Mouse (Mus musculus) urinary bladder, postnatal 25 days (tissue): Measurements from ENCODE around the gene Card10.
"Not testable (repeated sequence)": the region's sequence is repeated elsewhere in the genome, so short reads cannot be mapped to it uniquely, and the experiment has no call there.

Experiments
- DNase-seq: peaks from one replicate; pipeline ENCODE4 v3.0.0; 2022; ENCODE audit warnings: low spot score

Gene Card10

DNA sequence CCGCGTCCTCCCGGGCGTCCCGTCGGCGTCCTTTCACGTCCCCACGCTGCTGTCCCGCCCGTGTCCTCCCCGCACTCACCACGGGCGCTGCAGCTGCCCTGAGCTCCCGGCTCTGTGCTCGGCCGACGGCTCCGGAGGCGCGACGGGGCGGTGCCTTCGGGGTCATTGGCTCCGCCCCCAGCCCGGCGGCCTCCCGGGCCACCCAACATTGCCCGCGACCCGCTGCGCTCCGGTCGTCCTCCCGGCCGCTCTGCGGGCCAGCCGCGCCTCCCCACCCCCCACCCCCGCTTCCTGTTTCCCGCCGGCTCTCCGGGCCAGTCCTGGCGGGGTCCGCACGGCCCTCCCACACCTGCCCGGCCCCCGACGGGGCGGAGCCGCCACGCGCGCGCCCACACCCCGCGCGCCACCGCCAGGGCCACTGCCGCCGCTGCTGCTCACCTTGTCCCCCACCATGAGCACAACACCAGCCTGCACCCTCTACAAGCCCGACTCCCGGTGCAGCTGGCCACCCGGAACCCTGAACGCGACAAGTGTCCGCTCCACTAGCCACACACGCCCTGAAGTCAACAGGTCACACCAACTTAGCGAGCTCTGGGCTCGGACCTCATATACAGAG, at the start of gene Card10:
Card10 (minus strand) TSS at position 267 of the 616 bp plus-strand sequence.
- peak; percentile 41 for DNase-seq

DNA sequence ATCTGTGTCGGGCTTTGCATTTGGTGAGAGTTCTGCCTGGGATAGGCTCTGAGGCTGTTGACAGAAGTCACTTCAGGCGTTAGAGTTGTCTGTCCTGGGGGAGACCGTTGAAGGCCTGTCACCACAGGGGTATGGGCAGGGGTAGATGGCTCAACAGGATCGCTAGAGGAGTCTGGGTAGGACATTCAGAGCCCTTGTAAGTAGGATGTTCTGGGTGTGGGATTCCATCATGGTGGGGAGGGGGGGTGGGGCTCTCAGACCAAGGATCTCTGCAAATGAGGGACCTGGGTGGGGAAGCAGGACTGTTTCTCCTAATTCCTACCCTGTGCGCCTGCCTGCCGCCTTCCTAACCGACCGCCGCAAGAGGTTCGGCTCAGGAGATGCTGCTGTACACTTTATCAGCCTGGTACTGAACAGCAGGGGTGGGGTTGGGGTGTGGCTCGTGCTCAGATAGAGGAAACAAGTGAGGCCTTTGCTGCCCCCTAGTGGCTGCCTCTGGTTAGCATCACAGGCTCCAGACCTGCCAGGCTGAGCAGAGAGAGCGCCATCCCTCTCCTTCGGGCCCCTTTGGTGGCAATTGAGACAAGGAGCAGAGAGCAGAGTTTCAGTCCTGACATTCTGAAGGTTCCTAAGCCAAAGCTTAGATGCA, 48.8 kb upstream of the Card10 start:
- peak; percentile 94 for DNase-seq

DNA sequence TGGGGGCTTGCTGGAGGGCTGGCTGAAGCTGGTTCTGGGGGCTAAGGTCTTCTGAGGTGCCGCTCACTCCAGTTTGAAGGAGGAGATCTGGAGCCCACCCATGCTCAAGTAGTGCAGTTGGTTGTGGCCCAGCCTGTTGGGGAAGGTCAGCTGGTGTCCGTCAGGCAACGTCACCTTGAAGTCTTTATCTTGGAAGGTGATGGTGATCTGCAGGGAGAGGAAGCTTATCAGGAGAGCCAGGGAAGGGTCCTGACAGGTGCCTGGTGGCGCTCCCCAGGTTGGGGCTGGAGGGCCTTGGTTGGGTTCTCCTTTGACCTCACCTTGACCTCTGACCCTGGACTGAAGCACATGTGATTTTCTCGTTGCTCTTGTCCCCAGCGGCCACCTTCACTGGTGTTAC, 48.1 kb upstream of the Card10 start:
- DNase-seq, result no peak

DNA sequence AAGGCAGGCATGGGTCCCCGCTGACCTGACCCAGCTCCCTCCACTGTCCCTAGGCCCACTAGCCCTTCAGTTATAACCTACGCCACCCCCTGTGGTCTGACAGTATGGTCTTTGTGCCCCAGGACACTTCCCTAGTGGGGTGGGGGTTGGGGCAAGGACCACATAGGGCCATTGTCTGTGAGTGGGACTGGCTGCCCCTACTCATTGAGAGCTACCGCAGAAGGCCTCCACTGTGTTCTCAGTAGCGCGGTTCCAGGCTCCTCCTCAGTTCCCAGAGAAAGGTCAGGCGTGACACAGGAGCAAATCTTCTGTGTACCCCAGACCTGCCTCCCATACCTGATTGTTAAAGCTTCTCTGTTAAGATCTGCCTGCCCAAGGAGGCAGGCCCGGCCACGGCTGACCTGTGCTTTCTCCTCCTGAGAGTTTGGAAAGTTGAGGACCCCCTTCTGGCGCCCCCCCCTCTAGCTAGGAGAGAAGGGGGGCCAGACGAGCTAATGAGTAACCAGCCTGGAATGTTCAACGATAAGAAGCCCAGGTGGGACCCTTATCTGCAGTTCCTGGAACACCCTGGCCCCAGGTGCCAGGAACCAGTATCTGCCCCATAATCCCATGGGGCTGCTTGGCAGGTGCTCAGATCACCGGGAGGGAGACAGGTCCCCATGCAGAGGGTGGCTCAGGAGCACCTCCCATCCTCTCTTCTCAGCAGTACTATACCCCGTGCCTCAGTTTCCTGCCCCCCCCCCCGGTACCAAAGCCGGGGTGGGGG, 47.4 kb upstream of the Card10 start:
- DNase-seq, result no peak

DNA sequence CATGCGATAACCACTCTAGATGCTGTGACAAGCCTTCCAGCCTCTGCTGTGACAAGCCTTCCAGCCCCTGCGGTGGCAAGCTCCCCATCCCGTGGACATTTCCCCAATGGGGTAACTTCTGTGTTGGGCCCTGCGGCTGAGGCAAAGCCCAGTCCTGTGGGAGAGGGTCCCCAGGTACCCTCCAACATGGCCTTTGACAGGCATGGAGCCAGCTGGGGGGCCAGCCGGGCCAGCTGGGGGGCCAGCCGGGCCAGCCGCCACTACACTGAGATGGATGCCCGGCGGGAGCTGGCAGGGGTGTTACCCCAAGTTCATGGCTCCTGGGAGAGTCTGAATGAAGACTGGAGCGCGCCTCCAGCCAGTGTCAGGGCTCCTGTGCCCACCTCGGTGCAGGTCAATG, 46.6 kb upstream of the Card10 start:
- no peak for DNase-seq

DNA sequence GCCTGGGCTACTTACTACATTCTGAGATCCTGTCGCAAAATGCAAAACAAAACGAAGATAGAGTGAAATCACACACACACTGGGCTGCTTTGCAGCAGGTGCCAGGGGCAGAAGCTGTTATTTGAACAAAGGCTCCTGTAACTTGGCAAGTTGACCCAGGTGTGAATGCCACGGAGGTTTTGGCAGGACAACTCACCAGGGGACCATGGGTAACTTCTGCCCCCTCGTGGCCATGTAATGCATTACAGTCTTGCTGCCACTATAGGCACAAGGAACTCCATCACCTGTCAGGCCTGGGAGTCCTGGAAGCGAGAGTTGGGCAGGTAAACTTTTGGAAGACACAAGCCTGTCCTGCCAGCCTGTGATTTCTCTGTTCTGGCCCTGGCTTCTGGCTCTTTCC, 45.6 kb upstream of the Card10 start:
- DNase-seq, result peak; percentile 88

DNA sequence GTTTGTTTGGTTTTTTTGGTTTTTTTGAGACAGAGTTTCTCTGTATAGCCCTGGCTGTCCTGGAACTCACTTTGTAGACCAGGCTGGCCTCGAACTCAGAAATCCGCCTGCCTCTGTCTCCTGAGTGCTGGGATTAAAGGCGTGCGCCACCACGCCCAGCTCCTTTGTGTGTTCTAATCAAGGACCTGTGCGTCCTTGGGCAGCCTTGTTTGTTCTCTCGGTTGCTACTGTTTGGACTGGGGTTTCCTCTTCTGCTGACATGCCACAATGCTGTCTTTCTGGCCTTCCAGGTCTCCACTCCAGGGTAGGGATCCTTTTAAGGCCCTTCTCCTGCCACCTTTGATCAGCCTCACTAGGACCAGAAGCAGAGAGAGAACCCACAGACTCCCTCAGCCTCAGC, 44.0 kb upstream of the Card10 start:
- DNase-seq, result not testable (repeated sequence)

DNA sequence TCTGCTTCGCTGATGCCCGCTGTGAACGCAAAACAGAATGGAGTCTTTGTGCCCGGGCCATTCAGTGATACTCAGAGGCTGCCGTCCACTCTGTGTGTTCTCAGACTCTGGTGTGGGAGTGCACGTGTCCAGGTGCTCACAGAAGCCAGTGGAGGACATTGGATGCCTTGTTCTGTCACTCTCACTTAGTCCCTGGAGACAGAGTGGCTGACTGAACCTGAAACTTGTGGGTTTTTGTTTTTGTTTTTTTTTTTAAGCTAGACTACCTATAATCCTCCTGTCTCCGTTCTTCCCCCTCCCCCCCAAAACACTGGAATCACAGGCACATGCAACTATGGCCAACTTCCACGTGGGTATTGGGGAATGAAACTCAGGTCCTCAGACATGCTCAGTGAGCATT, 43.5 kb upstream of the Card10 start:
- no peak for DNase-seq

DNA sequence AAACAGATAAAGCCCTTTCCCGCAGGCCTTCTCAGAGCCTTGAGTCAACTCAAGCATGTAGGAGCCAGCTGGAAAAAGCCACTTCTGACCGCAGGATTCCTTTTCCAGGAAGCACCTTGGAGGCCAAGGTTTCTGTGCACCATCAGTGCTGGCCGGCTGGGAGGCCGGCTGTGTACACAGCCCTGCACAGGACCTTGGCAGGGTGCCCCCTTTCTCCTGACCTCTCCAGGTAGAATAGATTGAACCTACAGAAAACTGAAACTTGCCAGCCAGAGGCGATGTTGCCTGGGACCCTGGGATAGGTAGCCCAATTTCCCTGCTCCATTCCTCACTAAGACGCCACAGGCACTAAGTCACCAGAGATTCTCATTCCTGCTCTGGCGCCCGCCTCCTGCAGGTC, 43.0 kb upstream of the Card10 start:
- no peak for DNase-seq

DNA sequence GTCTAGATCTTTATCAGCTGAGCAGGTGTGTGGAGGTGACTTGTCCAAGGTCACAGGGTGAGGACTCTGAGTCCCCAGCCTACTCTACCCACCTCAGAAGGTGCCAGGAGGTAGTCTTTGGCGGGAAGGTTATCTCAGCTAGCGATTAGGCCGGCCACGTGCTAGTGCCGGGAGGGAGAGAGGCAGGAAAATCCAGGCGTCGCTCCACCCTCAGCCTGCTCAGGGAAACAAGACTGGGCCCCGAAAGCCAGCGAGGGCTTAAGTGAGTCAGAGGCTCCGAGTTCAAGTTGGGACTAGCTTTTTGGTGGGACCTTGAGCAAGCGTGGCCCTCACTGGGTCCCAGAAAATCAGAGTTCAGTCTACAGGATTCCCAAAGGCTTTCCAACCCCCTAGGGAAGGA, 42.5 kb upstream of the Card10 start:
- DNase-seq, result no peak

DNA sequence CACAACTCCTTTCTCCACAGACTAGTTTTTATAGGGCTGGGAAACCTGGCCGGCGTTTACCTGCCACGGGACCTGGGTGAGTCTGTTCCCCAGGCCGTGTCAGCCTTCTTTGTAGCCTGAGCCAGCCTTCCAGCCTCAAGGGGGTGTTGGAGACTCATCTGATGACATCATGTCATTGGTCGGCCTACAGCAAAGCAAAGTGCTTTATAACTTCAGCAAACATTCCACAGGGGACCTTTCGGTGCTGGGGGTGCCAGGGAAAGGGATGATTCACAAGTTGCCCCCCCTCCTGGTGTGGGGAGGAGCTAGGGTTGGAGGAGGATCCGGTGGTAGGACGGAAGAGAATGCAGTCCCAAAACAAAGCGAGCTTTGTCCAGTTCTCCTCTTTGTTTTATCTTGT, 41.9 kb upstream of the Card10 start:
- peak; percentile 51 for DNase-seq

DNA sequence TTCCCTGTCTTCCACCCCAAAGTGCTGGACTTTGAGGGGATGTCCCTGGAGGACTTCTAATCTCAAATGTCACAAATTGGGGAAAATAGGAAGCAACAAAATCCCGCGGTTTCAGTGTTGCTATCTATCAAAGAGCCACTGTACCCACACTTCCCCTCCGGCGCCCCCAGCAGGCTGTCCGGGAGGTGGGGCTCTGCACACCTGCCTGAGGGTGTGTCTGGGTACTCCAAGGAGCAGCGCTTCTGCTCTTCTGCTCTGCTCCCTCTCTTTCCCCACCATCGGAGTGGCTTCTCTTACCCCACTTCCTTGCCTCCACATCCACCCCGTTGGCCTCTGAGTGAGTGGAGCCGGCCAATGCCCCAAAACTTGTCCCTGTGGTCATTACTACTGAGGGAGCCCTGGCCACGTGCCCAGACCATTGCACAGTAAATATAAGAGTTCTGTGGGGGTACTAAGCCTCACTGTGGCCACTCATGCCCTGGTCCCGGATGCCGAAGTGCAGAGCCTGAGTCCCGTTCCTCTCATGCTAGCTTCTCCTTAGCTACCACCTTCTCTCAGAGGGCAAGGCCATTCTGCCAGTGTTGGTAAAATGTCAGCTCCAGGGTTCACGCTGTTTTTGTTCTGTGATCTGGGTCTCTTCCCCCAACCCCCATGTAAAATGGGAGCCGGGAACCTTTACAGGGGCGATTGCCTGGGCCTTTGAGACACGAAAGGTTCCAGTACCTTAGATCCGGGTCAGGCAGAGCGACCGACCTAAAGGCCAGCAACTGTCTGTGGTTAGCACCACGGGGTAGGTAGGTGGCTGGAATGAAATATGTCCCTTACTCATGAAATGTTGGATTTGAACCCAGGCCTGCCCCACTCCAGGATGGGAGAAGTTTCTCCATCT, 41.0 kb upstream of the Card10 start:
- no peak for DNase-seq

DNA sequence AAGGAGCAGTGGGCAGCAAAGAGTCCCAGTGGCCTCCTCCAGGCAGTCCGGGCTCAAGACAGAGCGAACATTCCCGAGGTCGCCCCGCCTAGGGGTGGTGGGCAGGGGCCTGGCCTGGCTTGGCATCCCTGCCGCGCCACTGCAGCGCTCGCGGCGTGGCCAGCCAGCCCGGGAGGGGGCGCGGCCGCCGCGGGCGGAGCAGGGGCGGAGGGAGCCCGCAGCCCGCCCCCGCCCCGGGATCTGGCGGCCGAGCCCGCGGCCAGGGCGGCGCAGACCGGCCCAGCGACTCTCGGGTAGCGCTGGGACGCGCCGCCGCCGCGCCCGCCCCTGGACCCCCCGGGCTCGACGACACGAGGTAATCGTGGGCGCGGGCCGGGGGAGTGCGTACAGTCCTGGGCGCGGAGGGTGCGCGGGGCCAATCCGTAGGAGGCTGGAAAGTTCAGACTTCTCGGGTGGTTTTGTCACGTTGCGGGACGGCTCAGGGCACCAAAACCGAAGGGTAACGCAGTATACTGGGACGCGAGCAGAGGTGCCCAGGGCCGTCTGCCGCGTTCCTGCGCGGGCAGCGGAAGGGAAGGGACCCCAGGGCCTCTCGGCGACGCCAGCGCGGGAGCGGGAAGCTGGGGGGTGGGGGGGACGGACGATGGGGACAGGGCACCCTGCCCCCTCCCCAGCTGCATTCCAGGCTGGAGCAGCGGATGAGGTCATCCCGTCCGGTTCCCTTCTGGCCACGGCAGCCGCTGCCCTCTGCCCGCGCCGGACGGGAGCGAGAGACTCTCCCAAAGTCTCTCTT, 39.7 kb upstream of the Card10 start, which contains the start of gene Cdc42ep1:
Cdc42ep1 (plus strand) TSS at position 254 of the 793 bp plus-strand sequence.
- peak; percentile 57 for DNase-seq

DNA sequence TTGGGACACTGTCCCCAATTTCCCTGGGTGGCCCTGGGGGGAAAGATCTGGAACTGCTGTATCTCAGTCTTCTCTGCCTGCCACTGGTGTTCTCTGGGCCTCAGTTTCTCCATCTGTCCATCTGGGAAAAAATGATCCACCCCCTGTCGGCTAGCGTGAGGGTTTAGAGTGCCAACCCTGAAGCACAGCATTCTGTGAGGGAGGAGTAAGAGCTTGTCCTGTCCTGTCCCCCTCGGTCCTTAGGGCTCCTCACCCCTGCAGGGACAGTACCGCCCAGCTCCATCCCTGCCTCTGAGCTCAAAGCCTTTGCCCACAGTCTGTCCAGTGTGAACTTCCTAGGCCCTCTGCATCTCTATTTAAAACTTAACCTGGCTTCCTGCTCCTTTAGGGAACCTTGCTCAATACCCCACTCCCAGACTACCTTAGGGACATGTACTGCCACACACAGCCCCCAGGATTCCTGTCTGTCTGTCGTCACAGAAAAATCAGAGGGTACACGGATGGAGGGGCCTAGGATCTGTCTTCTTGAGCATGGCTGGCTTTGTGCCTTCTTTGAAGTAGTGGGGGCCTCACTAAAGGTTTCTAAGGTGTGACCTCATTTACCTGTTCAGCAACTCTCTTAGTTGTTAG, 38.4 kb upstream of the Card10 start:
- DNase-seq, result no peak

DNA sequence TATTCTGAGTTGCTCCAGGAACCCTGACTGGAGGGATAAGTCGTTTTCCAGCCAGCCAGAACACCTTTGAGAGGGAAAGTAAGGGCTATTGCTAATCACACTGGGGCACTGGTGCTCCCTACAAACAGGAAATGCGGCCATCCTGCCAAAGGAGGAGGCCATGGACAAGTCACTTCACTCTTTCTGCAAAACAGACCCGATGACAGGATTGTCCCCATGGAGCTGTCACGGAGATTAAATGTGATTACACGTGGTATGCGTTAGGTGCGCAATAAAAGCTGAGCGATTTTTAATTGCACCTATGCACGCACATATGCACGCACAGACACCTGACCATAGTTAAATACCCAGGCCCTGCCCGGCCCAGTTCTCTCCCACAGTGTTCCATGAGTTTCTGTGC, 37.9 kb upstream of the Card10 start:
- no peak for DNase-seq

DNA sequence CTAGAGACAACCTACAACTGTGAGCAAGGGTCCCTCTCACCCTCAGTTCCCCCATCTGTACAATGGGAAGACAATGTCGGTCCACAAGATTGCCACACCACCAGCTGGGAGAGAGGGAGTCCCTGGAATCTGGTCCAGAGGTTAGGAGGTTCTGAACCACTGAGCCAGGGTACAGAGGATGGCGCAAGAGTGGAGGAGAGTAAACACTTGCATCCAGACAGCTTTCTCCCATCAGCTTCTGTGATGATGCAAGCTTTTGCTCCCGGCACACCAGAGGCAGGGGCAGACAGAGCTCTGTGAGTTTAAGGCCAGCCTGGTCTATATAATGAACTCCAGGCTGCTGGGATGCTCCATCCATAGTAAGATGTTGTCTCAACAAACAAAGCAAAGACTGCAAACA, 37.4 kb upstream of the Card10 start:
- no peak for DNase-seq

DNA sequence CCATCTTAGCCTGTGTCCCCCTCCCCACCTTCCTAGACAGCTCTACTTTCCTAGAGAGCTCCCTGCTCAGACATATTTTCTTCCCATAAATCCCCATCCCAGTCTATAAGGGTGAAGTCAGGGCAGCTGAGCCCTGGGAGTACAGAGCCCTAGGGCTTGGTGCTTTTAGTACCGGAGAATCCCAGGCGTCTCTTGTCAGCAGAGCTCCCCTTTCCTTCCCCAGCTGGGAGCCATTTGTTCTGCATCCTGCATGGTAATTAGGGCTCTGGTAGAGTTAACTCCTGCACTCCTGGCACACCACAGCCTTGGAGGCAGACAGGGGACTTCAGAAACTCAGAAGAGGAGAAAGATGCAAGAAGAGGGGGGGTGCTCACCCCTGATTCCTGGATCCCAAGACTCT, 36.9 kb upstream of the Card10 start:
- no peak for DNase-seq

DNA sequence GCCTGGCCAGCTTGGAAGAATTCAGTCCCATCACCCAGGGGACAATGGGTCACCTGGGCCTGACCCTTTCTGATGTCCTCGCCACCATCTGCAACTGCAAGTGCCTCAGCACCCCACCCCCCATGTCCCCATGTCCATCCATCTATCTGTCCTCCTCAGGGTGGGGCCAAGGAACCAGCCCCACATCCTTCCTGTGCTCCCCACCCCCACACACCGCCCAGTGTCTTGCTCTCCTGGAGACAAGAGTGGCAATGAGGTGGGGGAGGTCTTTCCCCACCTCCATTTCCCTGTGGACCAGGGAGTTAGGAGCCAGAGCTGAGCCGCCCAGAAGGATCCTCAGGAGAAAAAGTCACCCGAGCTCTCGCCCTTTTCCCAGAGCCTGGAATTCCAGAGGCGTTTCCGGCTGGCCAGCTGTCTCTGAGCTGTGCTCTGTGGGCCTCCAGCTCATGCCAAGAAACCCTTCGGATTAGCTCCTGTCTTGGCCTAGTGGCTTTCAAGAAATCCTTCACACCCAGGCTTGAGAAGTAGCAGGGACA, 33.3 kb upstream of the Card10 start:
- no peak for DNase-seq

DNA sequence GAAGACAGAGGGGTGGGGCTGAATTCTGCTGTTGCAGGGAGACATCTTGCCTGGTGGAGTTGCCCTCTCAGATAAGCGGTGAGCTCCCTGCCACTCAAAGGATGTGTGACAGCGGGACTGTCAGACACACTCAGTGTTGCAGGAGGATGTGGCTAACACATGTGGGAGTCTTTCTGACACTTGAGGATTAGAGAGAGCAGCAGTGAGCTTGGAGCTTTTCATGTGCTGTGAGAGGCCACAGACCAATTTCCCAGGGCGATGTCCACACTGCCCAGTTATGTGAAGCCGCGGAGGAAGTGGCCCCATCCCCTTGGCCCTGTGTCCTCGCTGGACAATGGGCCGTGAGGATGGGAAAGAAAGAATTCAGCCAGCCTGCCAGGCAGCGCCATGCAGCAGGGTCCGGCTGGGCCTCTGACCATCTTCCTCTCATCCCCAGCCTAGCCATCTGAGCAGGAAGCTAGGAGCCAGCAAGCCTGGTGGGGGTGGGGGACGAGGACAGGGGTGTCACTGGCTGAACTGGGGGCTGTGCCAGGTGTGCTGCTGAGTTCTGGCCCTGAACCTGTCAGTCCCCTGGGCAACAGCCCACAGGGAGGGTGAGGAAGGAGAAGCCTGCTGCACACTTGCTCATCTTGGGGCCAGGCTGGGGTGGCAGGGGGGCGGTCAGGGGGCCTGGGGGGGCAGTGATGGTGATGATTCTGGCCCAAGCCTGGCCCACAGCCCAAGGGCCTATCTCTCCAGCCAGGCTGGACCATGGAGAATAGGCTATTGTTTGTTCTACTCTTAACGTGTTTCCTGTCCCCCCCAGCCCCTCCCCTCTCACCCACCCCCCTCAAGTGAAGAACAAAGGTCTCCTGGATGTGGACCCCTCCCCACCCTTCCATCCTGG, 32.6 kb upstream of the Card10 start:
- no peak for DNase-seq
